Mouse (Mus musculus) stomach, embryonic 14.5 days (tissue): ENCODE measurements around the gene Mypop. TPM values are rescaled to one million over a fixed set of nuclear protein-coding genes. Genes with fewer than 3 reads are reported as not detected.
A peak's percentile ranks its signal among the peaks of the same experiment; 100 is the strongest.

Source experiments
- ATAC-seq: fragments of 200-750 bp; cut with Nextera tagmentation; 2 replicates; pipeline ENCODE4 v1.8.0; 2017; ENCODE audit warnings: low read depth, moderate TSS enrichment; ENCODE audit not compliant: insufficient number of reproducible peaks, insufficient read depth, low FRiP score
- H3K27ac ChIP-seq: fragments of 300-500 bp; sonication (generic); 2 replicates; pipeline ENCODE4 v1.5.1; 2014; ENCODE audit warnings: mild to moderate bottlenecking, low read length, moderate library complexity, mixed read lengths
- H3K27me3 ChIP-seq: fragments of 300-500 bp; sonication (generic); 2 replicates; pipeline ENCODE4 v1.6.1; 2014; ENCODE audit warnings: low read length, control low read depth, mixed read lengths; ENCODE audit not compliant: control insufficient read depth, insufficient read depth
- H3K36me3 ChIP-seq: fragments of 300-500 bp; sonication (generic); 2 replicates; pipeline ENCODE4 v1.6.1; 2014; ENCODE audit warnings: mild to moderate bottlenecking, control low read depth, low read length, moderate library complexity, mixed read lengths; ENCODE audit not compliant: control insufficient read depth, insufficient read depth
- H3K4me1 ChIP-seq: fragments of 300-500 bp; sonication (generic); 2 replicates; pipeline ENCODE4 v1.6.1; 2014; ENCODE audit warnings: low read length, control low read depth, mixed read lengths; ENCODE audit not compliant: control insufficient read depth, insufficient read depth
- H3K4me2 ChIP-seq: fragments of 300-500 bp; sonication (generic); replicated peaks from 2 replicates; pipeline ENCODE4 v1.6.1; 2014; ENCODE audit warnings: low read depth, low read length, control low read depth
- H3K4me3 ChIP-seq: fragments of 300-500 bp; sonication (generic); 2 replicates; pipeline ENCODE4 v1.5.1; 2014; ENCODE audit warnings: low read depth, low read length, control low read depth
- H3K9ac ChIP-seq: fragments of 300-500 bp; sonication (generic); replicated peaks from 2 replicates; pipeline ENCODE4 v1.6.1; 2014; ENCODE audit warnings: low read depth, mild to moderate bottlenecking, control low read depth, low read length, moderate library complexity, mixed read lengths
- H3K9me3 ChIP-seq: fragments of 300-500 bp; sonication (generic); 2 replicates; pipeline ENCODE4 v1.6.1; 2016; ENCODE audit warnings: low read depth, low read length, control low read depth; ENCODE audit not compliant: control insufficient read depth
- WGBS: fragments of 180-500 bp; shearing (Covaris S2); extraction: QIAGEN DNeasy Blood & Tissue Kit; methylation state at CpG from one replicate; pipeline ENCODE4 v1.1.7; 2014; 5-methylcytosine and 5-hydroxymethylcytosine counted together
- polyA plus RNA-seq: library from polyadenylated mRNA; unstranded; fragments of >200 nt; fragmentation: Nextera tagmentation; extraction: Ambion mirVana; gene quantifications from 2 replicates; pipeline ENCODE4 v1.2.1, GENCODE M21; 2014

The Mypop gene
- polyA plus RNA-seq, 1 experiment from 2014 or later = 3.0 TPM

GRCm38 (mm10) chr7:18957569-18958383 is 33.3 kb upstream of the Mypop start:
- Histone ChIP-seq H3K9me3 (no peaks in the 10 kb centered on the region), H3K9ac (peak overlapping the region; percentile 48), H3K27ac (no peak overlapping the region), H3K36me3 (no peaks in the 10 kb centered on the region), H3K4me2 (peak overlapping the region; percentile 99), H3K4me1 (no peaks in the 10 kb centered on the region), H3K27me3 (peaks cover 25% of the 10 kb centered on the region), H3K4me3 (peak overlapping the region; percentile 51)
- under 1% methylated on average over 107 of the region's 107 CpGs for WGBS
- ATAC-seq = peak; percentile 81

GRCm38 (mm10) chr7:18958384-18958766 is 32.7 kb upstream of the Mypop start:
- H3K27me3 ChIP-seq = peaks cover 31% of the 10 kb centered on the region
- 0% methylated on average over 13 of the region's 21 CpGs for WGBS
- H3K27ac ChIP-seq = no peak overlapping the region
- no peaks in the 10 kb centered on the region for H3K9me3 ChIP-seq
- H3K9ac ChIP-seq = peak overlapping the region; percentile 48; the same call in 1 of the 2 replicates
- ATAC-seq = 0 out of 2 replicates have a peak, but pooled peaks have one; percentile 8
- H3K4me1 ChIP-seq = no peaks in the 10 kb centered on the region
- H3K4me2 ChIP-seq = peak overlapping the region; percentile 99
- H3K4me3 ChIP-seq = peak overlapping the region; percentile 51
- H3K36me3 ChIP-seq = no peaks in the 10 kb centered on the region

GRCm38 (mm10) chr7:18959446-18959845 is 31.6 kb upstream of the Mypop start:
- ATAC-seq = no peak
- Histone ChIP-seq H3K36me3 (no peaks in the 10 kb centered on the region), H3K27ac (no peak overlapping the region), H3K9ac (no peak overlapping the region), H3K9me3 (no peaks in the 10 kb centered on the region), H3K4me1 (no peaks in the 10 kb centered on the region), H3K4me2 (no peak overlapping the region), H3K4me3 (no peak overlapping the region), H3K27me3 (peaks cover 34% of the 10 kb centered on the region)
- 54% methylated on average over 8 of the region's 8 CpGs for WGBS

GRCm38 (mm10) chr7:18962171-18962792 is 28.8 kb upstream of the Mypop start:
- H3K4me3 ChIP-seq = peak overlapping the region; percentile 15; the same call in 1 of the 2 replicates
- H3K9ac ChIP-seq = no peak overlapping the region
- no peak overlapping the region for H3K27ac ChIP-seq
- no peaks in the 10 kb centered on the region for H3K36me3 ChIP-seq
- H3K4me1 ChIP-seq = no peaks in the 10 kb centered on the region
- WGBS = 2% methylated on average over 17 of the region's 17 CpGs
- ATAC-seq = no peak
- no peaks in the 10 kb centered on the region for H3K9me3 ChIP-seq
- H3K27me3 ChIP-seq = peaks cover 45% of the 10 kb centered on the region
- H3K4me2 ChIP-seq = peak overlapping the region; percentile 27; the same call in 1 of the 2 replicates

GRCm38 (mm10) chr7:18962795-18963194 is 28.2 kb upstream of the Mypop start:
- H3K4me3 ChIP-seq = peak overlapping the region; percentile 15; the same call in 1 of the 2 replicates
- H3K36me3 ChIP-seq = no peaks in the 10 kb centered on the region
- no peak overlapping the region for H3K27ac ChIP-seq
- no peaks in the 10 kb centered on the region for H3K9me3 ChIP-seq
- under 1% methylated on average over 20 of the region's 20 CpGs for WGBS
- H3K4me2 ChIP-seq = peak overlapping the region; percentile 27; the same call in 1 of the 2 replicates
- ATAC-seq = no peak
- H3K27me3 ChIP-seq = peaks cover 45% of the 10 kb centered on the region
- H3K4me1 ChIP-seq = no peaks in the 10 kb centered on the region
- no peak overlapping the region for H3K9ac ChIP-seq

GRCm38 (mm10) chr7:18963294-18963843 is 27.7 kb upstream of the Mypop start:
- H3K9ac ChIP-seq = no peak overlapping the region
- 1% methylated on average over 19 of the region's 19 CpGs for WGBS
- no peaks in the 10 kb centered on the region for H3K36me3 ChIP-seq
- no peaks in the 10 kb centered on the region for H3K4me1 ChIP-seq
- 0 out of 2 replicates have a peak overlapping the region, but pooled peaks have one; percentile 2 for H3K4me2 ChIP-seq
- ATAC-seq = no peak
- H3K27ac ChIP-seq = no peak overlapping the region
- H3K4me3 ChIP-seq = no peak overlapping the region
- H3K27me3 ChIP-seq = peaks cover 42% of the 10 kb centered on the region
- H3K9me3 ChIP-seq = no peaks in the 10 kb centered on the region

- ATAC-seq = no peak
- Histone ChIP-seq H3K27me3 (peaks cover 38% of the 10 kb centered on the region), H3K4me3 (no peak overlapping the region), H3K27ac (no peak overlapping the region), H3K9me3 (no peaks in the 10 kb centered on the region), H3K9ac (no peak overlapping the region), H3K36me3 (no peaks in the 10 kb centered on the region), H3K4me1 (no peaks in the 10 kb centered on the region), H3K4me2 (no peak overlapping the region)
- 71% methylated on average over 5 of the region's 5 CpGs for WGBS
Measured at GRCm38 (mm10) chr7:18965312-18965711, 25.7 kb upstream of the Mypop start.

- Histone ChIP-seq H3K4me2 (no peak overlapping the region), H3K27ac (no peak overlapping the region), H3K9me3 (no peaks in the 10 kb centered on the region), H3K4me3 (no peak overlapping the region), H3K27me3 (peaks cover 22% of the 10 kb centered on the region), H3K4me1 (no peaks in the 10 kb centered on the region), H3K36me3 (no peaks in the 10 kb centered on the region), H3K9ac (no peak overlapping the region)
- no peak; the same call in 1 of the 2 replicates for ATAC-seq
- 3% methylated on average over 8 of the region's 8 CpGs for WGBS
Measured at GRCm38 (mm10) chr7:18967603-18968002, 23.4 kb upstream of the Mypop start.
